Mouse (Mus musculus) hindbrain, postnatal 0 days (tissue): Measurements from ENCODE around the gene Eomes. TPM values are rescaled to one million over a fixed set of nuclear protein-coding genes. Genes with fewer than 3 reads are reported as not detected.

Experiments used
- ATAC-seq: fragments of 200-750 bp; cut with Nextera tagmentation; 2 replicates; pipeline ENCODE4 v1.8.0; 2017; ENCODE audit warnings: mild to moderate bottlenecking, moderate TSS enrichment, moderate library complexity
- DNase-seq: peaks from one replicate; pipeline ENCODE4 v3.0.0-alpha.2; 2015; ENCODE audit warnings: low spot score
- H3K27ac ChIP-seq: fragments of 300-500 bp; sonication (generic); 2 replicates; pipeline ENCODE4 v1.5.1; 2014; ENCODE audit warnings: mild to moderate bottlenecking
- H3K27me3 ChIP-seq: fragments of 300-500 bp; sonication (generic); 2 replicates; pipeline ENCODE4 v1.6.1; 2014; ENCODE audit warnings: low read length, mixed read lengths; ENCODE audit not compliant: insufficient read depth
- H3K36me3 ChIP-seq: fragments of 300-500 bp; sonication (generic); 2 replicates; pipeline ENCODE4 v1.6.1; 2014; ENCODE audit warnings: low read length, mixed read lengths; ENCODE audit not compliant: insufficient read depth
- H3K4me1 ChIP-seq: fragments of 300-500 bp; sonication (generic); 2 replicates; pipeline ENCODE4 v1.6.1; 2014; ENCODE audit warnings: antibody characterized with exemption, low read length, mixed read lengths; ENCODE audit not compliant: insufficient read depth
- H3K4me2 ChIP-seq: fragments of 300-500 bp; sonication (generic); 2 replicates; pipeline ENCODE4 v1.6.1; 2014; ENCODE audit warnings: low read depth, mild to moderate bottlenecking, low read length, moderate library complexity, mixed read lengths
- H3K4me3 ChIP-seq: fragments of 300-500 bp; sonication (generic); 2 replicates; pipeline ENCODE4 v1.5.1; 2014; ENCODE audit warnings: low read length
- H3K9ac ChIP-seq: fragments of 300-500 bp; sonication (generic); replicated peaks from 2 replicates; pipeline ENCODE4 v1.6.1; 2014; ENCODE audit warnings: mild to moderate bottlenecking, low read length, moderate library complexity, mixed read lengths
- H3K9me3 ChIP-seq: fragments of 300-500 bp; sonication (generic); 2 replicates; pipeline ENCODE4 v1.6.1; 2016; ENCODE audit warnings: low read length, mixed read lengths
- CTCF ChIP-seq: IDR thresholded peaks from 2 replicates; pipeline ENCODE4 v1.5.1; 2016; ENCODE audit warnings: antibody characterized with exemption, control low read depth, low read depth
- WGBS: fragments of 180-500 bp; shearing (Covaris S2); extraction: QIAGEN DNeasy Blood & Tissue Kit; methylation state at CpG from one replicate; pipeline ENCODE4 v1.1.7; 2014; 5-methylcytosine and 5-hydroxymethylcytosine counted together
- polyA plus RNA-seq: library from polyadenylated mRNA; unstranded; fragments of >200 nt; fragmentation: Nextera tagmentation; extraction: Ambion mirVana; gene quantifications from 2 replicates; pipeline ENCODE4 v1.2.1, GENCODE M21; 2015
- total RNA-seq: library from RNA; depleted of rRNA; stranded (reverse); fragments of >200 nt; gene quantifications from 2 replicates; pipeline ENCODE4 v1.2.3, GENCODE M21; 2014

Gene Eomes
- total and polyA plus RNA-seq, 2 experiments from 2014 or later = 8.6 to 19.4 TPM

GRCm38 (mm10) chr9:118464031-118464430 lies 14.0 kb upstream of the Eomes start:
- 50% methylated on average over 1 of the region's 1 CpGs for WGBS
- Histone ChIP-seq H3K4me3 (no peak overlapping the region), H3K4me1 (no peaks in the 10 kb centered on the region), H3K36me3 (no peaks in the 10 kb centered on the region), H3K27ac (no peak overlapping the region), H3K9ac (no peak overlapping the region), H3K4me2 (no peak overlapping the region), H3K27me3 (peaks cover 3% of the 10 kb centered on the region; the same call in 1 of the 2 replicates), H3K9me3 (no peaks in the 10 kb centered on the region)
- ATAC-seq = no peak
- DNase-seq = no peak
- no peak for TF ChIP-seq CTCF

- no peaks in the 10 kb centered on the region for H3K9me3 ChIP-seq
- no peak overlapping the region for H3K9ac ChIP-seq
- H3K4me2 ChIP-seq = peak overlapping the region; percentile 29
- WGBS = 3% methylated on average over 14 of the region's 14 CpGs
- no peaks in the 10 kb centered on the region for H3K36me3 ChIP-seq
- ATAC-seq (no peak), DNase-seq (no peak)
- TF ChIP-seq CTCF = no peak
- H3K4me3 ChIP-seq = peak overlapping the region; percentile 7; the same call in 1 of the 2 replicates
- peaks cover 30% of the 10 kb centered on the region for H3K27me3 ChIP-seq
- H3K27ac ChIP-seq = no peak overlapping the region
- no peaks in the 10 kb centered on the region for H3K4me1 ChIP-seq
Observed at GRCm38 (mm10) chr9:118468301-118468700, 9.7 kb upstream of the Eomes start.

- no peak for ATAC-seq
- Histone ChIP-seq H3K36me3 (no peaks in the 10 kb centered on the region), H3K27me3 (peaks cover 31% of the 10 kb centered on the region), H3K27ac (no peak overlapping the region), H3K9ac (no peak overlapping the region), H3K4me2 (no peak overlapping the region), H3K9me3 (no peaks in the 10 kb centered on the region), H3K4me3 (no peak overlapping the region), H3K4me1 (no peaks in the 10 kb centered on the region)
- no peak for TF ChIP-seq CTCF
- 9% methylated on average over 16 of the region's 16 CpGs for WGBS
- DNase-seq = no peak
Observed at GRCm38 (mm10) chr9:118469272-118469671, 8.7 kb upstream of the Eomes start.

GRCm38 (mm10) chr9:118471296-118471695 lies 6.7 kb upstream of the Eomes start:
- Histone ChIP-seq H3K4me2 (no peak overlapping the region), H3K27me3 (peaks cover 46% of the 10 kb centered on the region), H3K27ac (no peak overlapping the region), H3K9me3 (no peaks in the 10 kb centered on the region), H3K4me1 (no peaks in the 10 kb centered on the region), H3K36me3 (no peaks in the 10 kb centered on the region), H3K4me3 (no peak overlapping the region), H3K9ac (no peak overlapping the region)
- 9% methylated on average over 3 of the region's 3 CpGs for WGBS
- ATAC-seq (no peak), DNase-seq (no peak)
- TF ChIP-seq CTCF = no peak

GRCm38 (mm10) chr9:118476211-118476765 lies 1.7 kb upstream of the Eomes start:
- Histone ChIP-seq H3K36me3 (no peaks in the 10 kb centered on the region), H3K4me3 (peak overlapping the region; percentile 44), H3K4me2 (peak overlapping the region; percentile 53), H3K4me1 (no peaks in the 10 kb centered on the region), H3K9ac (no peak overlapping the region), H3K27ac (0 out of 2 replicates have a peak overlapping the region, but pooled peaks have one; percentile 8), H3K27me3 (peaks cover 57% of the 10 kb centered on the region), H3K9me3 (no peaks in the 10 kb centered on the region)
- DNase-seq (peak; percentile 48), ATAC-seq (no peak)
- WGBS = 1% methylated on average over 22 of the region's 22 CpGs
- 0 out of 2 replicates have a peak, but pooled peaks have one; percentile 10 for TF ChIP-seq CTCF

- H3K4me1 ChIP-seq = no peaks in the 10 kb centered on the region
- H3K9me3 ChIP-seq = no peaks in the 10 kb centered on the region
- peaks cover 60% of the 10 kb centered on the region for H3K27me3 ChIP-seq
- peak overlapping the region; percentile 8; the same call in 1 of the 2 replicates for H3K27ac ChIP-seq
- H3K36me3 ChIP-seq = no peaks in the 10 kb centered on the region
- under 1% methylated on average over 33 of the region's 33 CpGs for WGBS
- TF ChIP-seq CTCF = no peak
- peak overlapping the region; percentile 53 for H3K4me2 ChIP-seq
- DNase-seq = peak; percentile 57
- 0 out of 2 replicates have a peak overlapping the region, but pooled peaks have one; percentile 1 for H3K9ac ChIP-seq
- ATAC-seq = no peak
- peak overlapping the region; percentile 44 for H3K4me3 ChIP-seq
Observed at GRCm38 (mm10) chr9:118476766-118477271, 1.2 kb upstream of the Eomes start.

GRCm38 (mm10) chr9:118477281-118477931 lies 606 bp upstream of the Eomes start:
- H3K4me1 ChIP-seq = no peaks in the 10 kb centered on the region
- DNase-seq (peak; percentile 10), ATAC-seq (no peak)
- H3K4me3 ChIP-seq = peak overlapping the region; percentile 44
- H3K9ac ChIP-seq = 0 out of 2 replicates have a peak overlapping the region, but pooled peaks have one; percentile 1
- TF ChIP-seq CTCF = no peak
- no peaks in the 10 kb centered on the region for H3K9me3 ChIP-seq
- H3K4me2 ChIP-seq = peak overlapping the region; percentile 53
- peaks cover 65% of the 10 kb centered on the region for H3K27me3 ChIP-seq
- no peaks in the 10 kb centered on the region for H3K36me3 ChIP-seq
- under 1% methylated on average over 31 of the region's 31 CpGs for WGBS
- peak overlapping the region; percentile 8; the same call in 1 of the 2 replicates for H3K27ac ChIP-seq
